Mouse (Mus musculus) natural killer cell, adult 2 months (primary cell): ENCODE results near the gene Lime1.
A peak's percentile ranks its signal among the peaks of the same experiment; 100 is the strongest.

Source experiments
- DNase-seq, 2 experiments: peaks; one replicate each; pipeline ENCODE4 v3.0.0; 2022; ENCODE audit warnings: low spot score in 2 of 2

Lime1 gene

GRCm38 (mm10) chr2:181379778-181380177, at the start of gene Lime1:
Lime1 (plus strand) TSS chr2:181380078.
- no peak for DNase-seq

- no peak for DNase-seq
Measured at GRCm38 (mm10) chr2:181332542-181332941, 47.3 kb upstream of the Lime1 start.

GRCm38 (mm10) chr2:181334023-181334422, 45.9 kb upstream of the Lime1 start:
- DNase-seq = peak; percentile 58 to 73

GRCm38 (mm10) chr2:181340426-181340825, 39.5 kb upstream of the Lime1 start:
- DNase-seq = no peak

GRCm38 (mm10) chr2:181342766-181343165, 37.1 kb upstream of the Lime1 start:
- no peak for DNase-seq

- DNase-seq = no peak
Measured at GRCm38 (mm10) chr2:181356780-181357179, 23.1 kb upstream of the Lime1 start.

GRCm38 (mm10) chr2:181363946-181364345, 15.9 kb upstream of the Lime1 start:
- DNase-seq = no peak

GRCm38 (mm10) chr2:181364487-181364859, 15.4 kb upstream of the Lime1 start:
- DNase-seq = no peak

DNA sequence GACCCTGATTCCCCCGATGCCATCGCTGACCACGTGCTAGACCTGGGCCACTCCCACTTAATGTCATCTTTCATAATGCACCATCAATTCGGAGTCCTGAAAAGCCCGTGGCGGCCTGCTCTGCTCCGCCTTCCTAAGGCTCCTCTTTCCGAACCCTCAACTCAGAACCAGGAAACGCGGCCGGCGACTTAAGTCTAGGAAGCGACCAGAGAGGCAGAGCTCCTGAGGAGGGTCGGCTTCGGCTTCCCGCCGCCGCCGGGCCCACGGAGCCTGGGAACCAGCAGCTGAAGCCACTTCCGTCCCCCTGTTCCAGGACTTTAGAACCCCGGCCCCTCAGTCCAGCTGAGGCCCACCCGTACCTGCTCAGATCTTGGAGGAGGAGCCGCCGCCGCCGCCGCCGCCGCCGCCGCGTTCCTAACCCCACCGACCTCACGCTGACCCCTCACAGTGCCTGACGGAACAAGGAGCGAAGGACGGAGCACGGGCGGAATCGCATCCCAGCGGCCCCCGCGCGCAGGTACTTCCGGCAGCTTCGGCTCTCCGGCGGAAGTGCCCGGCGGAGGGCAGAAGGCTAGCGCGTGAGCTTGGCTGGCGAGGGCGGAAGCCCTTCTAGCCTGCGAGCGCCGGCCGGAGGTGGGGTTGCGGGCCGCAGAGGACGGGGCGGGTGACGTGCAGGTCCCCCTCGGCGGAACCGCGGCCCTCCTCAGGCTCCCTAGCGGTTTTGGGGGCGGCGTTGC, 14.8 kb upstream of the Lime1 start, which contains the start of the genes Zgpat and Arfrp1:
Zgpat (plus strand) TSS at position 69 of the 737 bp plus-strand sequence.
Arfrp1 (minus strand) TSS at position 545 of the 737 bp plus-strand sequence.
- DNase-seq = peak; percentile 80 to 84

GRCm38 (mm10) chr2:181365655-181366075, 14.2 kb upstream of the Lime1 start:
- DNase-seq = no peak

DNA sequence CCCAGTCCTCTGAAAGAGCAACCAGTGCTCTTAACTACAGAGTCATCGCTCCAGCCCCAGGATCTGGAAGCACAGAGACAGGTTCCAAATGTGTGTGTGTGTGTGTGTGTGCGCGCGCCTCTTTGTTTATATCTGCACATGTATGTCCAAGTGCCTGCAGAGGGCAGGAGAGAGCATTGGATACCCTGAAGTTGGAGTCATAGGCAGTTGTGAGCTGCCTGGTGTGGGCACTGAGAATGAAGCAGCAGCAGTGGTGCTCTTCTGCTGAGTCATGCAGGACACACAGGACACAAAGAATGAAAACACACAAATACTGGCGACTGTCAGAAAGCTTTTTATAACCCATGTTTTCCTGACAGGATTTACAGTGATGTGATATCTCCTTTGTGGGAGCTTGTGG, 9.9 kb upstream of the Lime1 start:
- DNase-seq = no peak

- DNase-seq = peak in 1 of 2 experiments; percentile 30
Measured at GRCm38 (mm10) chr2:181375787-181376186, 4.1 kb upstream of the Lime1 start.

DNA sequence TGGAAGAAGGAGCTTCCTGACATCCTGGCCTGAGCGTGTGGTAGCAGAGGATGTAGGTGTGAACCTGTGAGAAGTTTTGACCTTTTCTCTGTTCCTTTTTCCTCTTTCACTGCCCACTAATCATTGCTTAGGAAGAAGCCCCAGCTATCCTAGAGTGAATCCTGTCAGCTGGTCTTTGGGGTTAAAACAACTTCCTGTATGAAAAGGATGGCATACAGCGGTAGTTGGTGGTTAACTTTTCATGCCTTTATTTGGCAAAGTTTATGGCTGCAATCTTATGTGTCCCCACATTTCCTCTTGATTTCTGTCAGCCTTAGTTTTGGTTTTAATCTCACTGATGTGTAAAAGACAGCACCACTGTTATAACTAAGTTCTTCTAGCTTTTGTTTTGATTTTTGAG, 2.6 kb upstream of the Lime1 start:
- DNase-seq = peak; percentile 16 to 30

GRCm38 (mm10) chr2:181378701-181379100, 1.2 kb upstream of the Lime1 start:
- no peak for DNase-seq

GRCm38 (mm10) chr2:181380251-181380650, 373 bp downstream of the Lime1 start:
- no peak for DNase-seq

- DNase-seq = peak; percentile 67 to 79
Measured at GRCm38 (mm10) chr2:181381107-181381506, 1.2 kb downstream of the Lime1 start.

DNA sequence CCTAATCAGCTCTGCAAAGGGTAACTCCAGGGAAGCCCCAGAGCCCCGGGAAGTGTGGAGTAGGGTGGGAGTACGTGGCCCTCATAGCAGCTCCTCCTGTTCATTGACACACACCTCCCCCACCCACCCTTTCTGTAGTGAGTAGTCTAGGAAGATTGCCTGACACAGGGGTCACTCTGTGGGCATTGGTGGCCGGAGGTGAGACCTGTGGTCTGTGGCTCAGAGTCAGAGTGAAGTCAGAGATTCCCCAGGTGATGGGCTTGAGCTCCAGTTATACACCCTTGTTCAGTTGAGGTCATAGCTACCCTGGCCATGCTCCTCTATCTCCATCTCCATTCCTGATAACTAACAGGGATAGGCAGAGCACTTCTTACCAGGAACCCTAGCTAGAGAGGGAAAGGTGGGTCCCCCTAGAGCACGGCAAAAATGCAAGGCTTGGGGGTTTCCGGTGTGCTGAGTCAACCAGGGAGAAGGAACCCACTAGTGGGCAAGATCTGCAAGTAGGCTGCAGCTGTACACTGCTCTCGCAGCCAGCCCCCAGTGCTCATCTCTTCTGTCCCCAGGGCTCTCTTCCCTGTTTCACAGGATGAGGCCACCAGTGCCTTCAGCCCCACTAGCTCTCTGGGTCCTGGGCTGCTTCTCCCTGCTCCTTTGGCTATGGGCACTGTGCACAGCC, 1.9 kb downstream of the Lime1 start:
- DNase-seq = peak; percentile 46 to 70

- DNase-seq = no peak
Measured at GRCm38 (mm10) chr2:181384463-181384862, 4.6 kb downstream of the Lime1 start.

GRCm38 (mm10) chr2:181384919-181385391, 5.1 kb downstream of the Lime1 start:
- DNase-seq = no peak

DNA sequence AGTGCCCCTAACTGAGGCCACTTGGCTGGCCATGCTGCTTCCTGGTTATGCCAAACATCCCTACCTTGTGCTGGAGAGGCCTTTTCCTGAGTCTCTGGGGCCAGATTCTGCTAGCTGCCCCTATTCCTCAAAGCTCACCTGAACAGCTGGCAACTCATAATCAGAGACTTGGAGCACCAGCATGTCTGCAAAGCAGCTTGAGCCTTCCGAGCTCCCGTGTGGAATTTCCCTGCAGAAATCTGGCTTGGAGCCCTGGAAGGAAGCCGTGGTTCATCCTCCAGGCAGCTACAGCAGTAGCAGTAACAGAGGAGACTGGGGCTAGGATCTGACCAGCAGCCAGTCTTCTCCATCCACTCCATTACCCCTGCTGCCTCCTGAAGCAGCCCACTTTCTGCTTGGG, 6.0 kb downstream of the Lime1 start:
- DNase-seq = no peak

DNA sequence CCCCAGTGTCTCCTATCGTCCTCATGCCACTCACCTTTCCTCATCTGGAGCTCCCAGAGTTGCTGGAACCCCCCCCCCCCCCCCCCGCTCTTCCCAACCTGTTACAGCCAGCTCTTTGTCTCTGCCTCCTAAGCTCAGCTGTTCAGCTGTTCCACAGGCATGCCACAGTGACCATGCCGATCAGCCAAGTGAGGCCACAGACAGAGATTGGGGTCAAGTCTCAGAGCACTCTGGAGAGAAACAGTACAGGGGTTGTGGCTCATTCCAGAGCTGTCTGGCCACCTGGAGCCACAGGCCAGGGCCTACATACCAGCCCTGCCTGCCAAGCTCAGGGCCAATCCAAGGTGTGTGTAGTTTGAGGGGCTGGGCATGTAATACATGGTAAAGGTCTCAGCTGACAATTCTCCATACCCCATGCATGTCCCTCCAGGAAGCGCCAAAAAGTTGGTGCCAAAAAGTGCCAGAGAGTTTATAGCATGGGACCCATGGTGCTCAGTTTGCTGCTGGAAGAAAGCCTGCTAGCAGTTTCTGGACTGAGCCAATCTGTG, 6.9 kb downstream of the Lime1 start:
- DNase-seq = no peak

DNA sequence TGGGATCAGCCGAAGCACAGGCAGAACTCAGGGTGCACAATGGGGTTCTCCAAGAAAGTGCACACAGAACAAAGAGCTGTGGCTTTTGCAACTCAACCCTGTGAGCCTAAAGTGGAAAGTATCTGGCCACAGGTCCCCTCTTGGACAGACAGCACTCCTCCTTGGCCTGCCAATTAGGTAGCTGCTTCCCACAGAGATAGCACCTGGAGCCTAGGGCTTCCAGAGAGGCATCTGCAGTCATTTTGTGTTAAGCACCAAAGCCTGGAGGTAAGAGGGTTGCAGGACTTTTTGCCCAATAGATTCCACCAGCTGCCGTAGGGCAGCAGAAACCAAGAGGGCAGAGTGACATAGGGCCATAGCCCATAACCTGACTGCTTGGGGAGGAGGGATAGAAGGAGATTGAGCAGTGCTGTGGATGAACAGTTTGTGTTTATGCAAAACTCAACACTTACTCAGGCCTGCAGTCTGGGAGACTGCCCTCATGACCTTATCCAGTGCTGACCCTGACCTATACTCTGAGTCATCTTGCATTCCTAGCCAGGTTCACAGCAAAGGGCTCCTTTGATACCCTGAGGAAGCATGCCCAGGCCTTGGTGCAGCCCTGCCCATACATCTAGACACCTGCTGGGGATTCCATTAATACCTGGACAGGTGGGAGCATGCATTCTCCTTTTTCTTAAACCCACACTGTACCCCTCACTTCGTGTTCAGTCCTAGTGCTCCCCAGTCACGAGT, 10.4 kb downstream of the Lime1 start:
- DNase-seq = no peak
